Comparison of ENCODE assay signal across 23 mouse cellular contexts in genomic region chr1:151721357-151721983, GRCm38 (mm10). TPM values are rescaled to one million over a fixed set of nuclear protein-coding genes. Genes with fewer than 3 reads are reported as not detected.
A peak's percentile ranks its signal among the peaks of the same experiment; 100 is the strongest.
DNase-seq lines count a peak whose midpoint lies in the region; ATAC-seq and TF ChIP-seq lines count a peak whose summit lies in the region.
"Had no signal": no experiment of that assay in that cellular context is flagged by ENCODE, and none has a peak within 500 bp of the region (broad histone marks: within the 10 kb centered on the region; RNA-seq: fewer than 3 reads in every experiment).

No protein-coding gene starts in this region.

- 49% methylated on average over 10 of the region's 10 CpGs for WGBS in hindbrain, postnatal 0 days
- 87% methylated on average over 10 of the region's 10 CpGs for WGBS in hindbrain, embryonic 11.5 days
- WGBS in midbrain, embryonic 14.5 days = 76% methylated on average over 10 of the region's 10 CpGs
- WGBS in midbrain, embryonic 16.5 days = 69% methylated on average over 10 of the region's 10 CpGs
- WGBS in heart, embryonic 10.5 days = 81% methylated on average over 10 of the region's 10 CpGs

- H3K4me2 ChIP-seq in hindbrain, postnatal 0 days (ENCODE audit: low read depth, low read length) = no peak overlapping the region
- no peak overlapping the region for H3K4me2 ChIP-seq in hindbrain, embryonic 11.5 days (replicated peaks; ENCODE audit: low read depth, low read length)
- H3K4me2 ChIP-seq in midbrain, embryonic 14.5 days (ENCODE audit: low read length) = no peak overlapping the region
- H3K4me2 ChIP-seq in midbrain, embryonic 16.5 days (ENCODE audit: low read length) = no peak overlapping the region
- H3K4me2 ChIP-seq: heart, embryonic 11.5 days; hindbrain, embryonic 14.5 days; kidney, embryonic 15.5 days; neural tube, embryonic 13.5 days; stomach, embryonic 15.5 days had no signal

- H3K4me1 ChIP-seq in hindbrain, postnatal 0 days (ENCODE audit: insufficient read depth, low read length) = no peaks in the 10 kb centered on the region
- no peaks in the 10 kb centered on the region for H3K4me1 ChIP-seq in hindbrain, embryonic 11.5 days (replicated peaks; ENCODE audit: control insufficient read depth, insufficient read depth, low read length)
- peaks cover 3% of the 10 kb centered on the region; the same call in 1 of the 2 replicates for H3K4me1 ChIP-seq in midbrain, embryonic 14.5 days (ENCODE audit: control insufficient read depth, insufficient read depth, low read length)
- H3K4me1 ChIP-seq in midbrain, embryonic 16.5 days (ENCODE audit: control insufficient read depth, insufficient read depth, low read length) = no peaks in the 10 kb centered on the region
- peaks cover 2% of the 10 kb centered on the region; the same call in 1 of the 2 replicates for H3K4me1 ChIP-seq in heart, embryonic 10.5 days
- H3K4me1 ChIP-seq: stomach, embryonic 15.5 days had no signal

- no peaks in the 10 kb centered on the region for H3K36me3 ChIP-seq in hindbrain, postnatal 0 days (ENCODE audit: insufficient read depth, low read length)
- H3K36me3 ChIP-seq in hindbrain, embryonic 11.5 days (ENCODE audit: control insufficient read depth, insufficient read depth, low read length) = no peaks in the 10 kb centered on the region
- H3K36me3 ChIP-seq in midbrain, embryonic 14.5 days (ENCODE audit: control insufficient read depth, insufficient read depth, low read length) = no peaks in the 10 kb centered on the region
- no peaks in the 10 kb centered on the region for H3K36me3 ChIP-seq in midbrain, embryonic 16.5 days (ENCODE audit: control insufficient read depth, insufficient read depth, low read length)
- H3K36me3 ChIP-seq in heart, embryonic 10.5 days = no peaks in the 10 kb centered on the region
- H3K36me3 ChIP-seq: kidney, embryonic 15.5 days; neural tube, embryonic 13.5 days; stomach, embryonic 15.5 days had no signal

- H3K9me3 ChIP-seq in hindbrain, postnatal 0 days (ENCODE audit: low read length) = no peaks in the 10 kb centered on the region
- no peaks in the 10 kb centered on the region for H3K9me3 ChIP-seq in hindbrain, embryonic 11.5 days (ENCODE audit: control insufficient read depth, low read length)
- H3K9me3 ChIP-seq in midbrain, embryonic 14.5 days (ENCODE audit: control insufficient read depth, low read length) = no peaks in the 10 kb centered on the region
- no peaks in the 10 kb centered on the region for H3K9me3 ChIP-seq in midbrain, embryonic 16.5 days (replicated peaks; ENCODE audit: control insufficient read depth, low read length, poor library complexity, severe bottlenecking)
- no peaks in the 10 kb centered on the region for H3K9me3 ChIP-seq in heart, embryonic 10.5 days
- H3K9me3 ChIP-seq: kidney, embryonic 15.5 days; megakaryocyte, embryonic 14.5 days; neural tube, embryonic 13.5 days; stomach, embryonic 15.5 days had no signal

- H3K27me3 ChIP-seq in hindbrain, postnatal 0 days (ENCODE audit: insufficient read depth, low read length) = no peaks in the 10 kb centered on the region
- no peaks in the 10 kb centered on the region for H3K27me3 ChIP-seq in hindbrain, embryonic 11.5 days (ENCODE audit: control insufficient read depth, insufficient read depth, low read length)
- no peaks in the 10 kb centered on the region for H3K27me3 ChIP-seq in midbrain, embryonic 14.5 days (ENCODE audit: control insufficient read depth, insufficient read depth, low read length)
- H3K27me3 ChIP-seq in midbrain, embryonic 16.5 days (ENCODE audit: control insufficient read depth, insufficient read depth, low read depth, low read length) = no peaks in the 10 kb centered on the region
- H3K27me3 ChIP-seq in heart, embryonic 10.5 days (ENCODE audit: insufficient read depth, poor library complexity, severe bottlenecking) = no peaks in the 10 kb centered on the region
- H3K27me3 ChIP-seq: kidney, embryonic 15.5 days; neural tube, embryonic 13.5 days; stomach, embryonic 15.5 days had no signal

- no peak overlapping the region for H3K4me3 ChIP-seq in hindbrain, postnatal 0 days (ENCODE audit: low read length)
- H3K4me3 ChIP-seq in hindbrain, embryonic 11.5 days (ENCODE audit: low read depth, low read length) = no peak overlapping the region
- no peak overlapping the region for H3K4me3 ChIP-seq in midbrain, embryonic 14.5 days (replicated peaks; ENCODE audit: low read depth, low read length)
- no peak overlapping the region for H3K4me3 ChIP-seq in midbrain, embryonic 16.5 days (ENCODE audit: low read depth, low read length)
- no peak overlapping the region for H3K4me3 ChIP-seq in heart, embryonic 10.5 days
- H3K4me3 ChIP-seq: erythroblast, embryonic 14.5 days; kidney, embryonic 15.5 days; megakaryocyte, embryonic 14.5 days; neural tube, embryonic 13.5 days; stomach, embryonic 15.5 days had no signal

- no peak for ATAC-seq in hindbrain, postnatal 0 days
- ATAC-seq in hindbrain, embryonic 11.5 days (ENCODE audit: low FRiP score) = no peak
- no peak for ATAC-seq in midbrain, embryonic 14.5 days (ENCODE audit: low FRiP score, low TSS enrichment)
- ATAC-seq in midbrain, embryonic 16.5 days = no peak
- ATAC-seq: intestine, embryonic 16.5 days had no signal

- no peak overlapping the region for H3K27ac ChIP-seq in hindbrain, postnatal 0 days
- no peak overlapping the region for H3K27ac ChIP-seq in hindbrain, embryonic 11.5 days (ENCODE audit: low read depth, low read length)
- H3K27ac ChIP-seq in midbrain, embryonic 14.5 days (replicated peaks; ENCODE audit: low read depth, low read length) = no peak overlapping the region
- no peak overlapping the region for H3K27ac ChIP-seq in midbrain, embryonic 16.5 days (ENCODE audit: low read length)
- H3K27ac ChIP-seq in heart, embryonic 10.5 days = no peak overlapping the region
- H3K27ac ChIP-seq: hindbrain, embryonic 14.5 days; kidney, embryonic 15.5 days; liver, embryonic 14.5 days; neural tube, embryonic 13.5 days; stomach, embryonic 15.5 days had no signal

- no peak for TF ChIP-seq CTCF in hindbrain, postnatal 0 days (IDR thresholded peaks at IDR 0.05; ENCODE audit: low read depth)

- DNase-seq in adrenal gland, adult 2 months = peak; percentile 59
- DNase-seq in adrenal gland, adult 18-20 months (ENCODE audit: low spot score in 2 of 2) = no peak
- peak; percentile 25 for DNase-seq in hindbrain, postnatal 0 days (ENCODE audit: low spot score)
- no peak for DNase-seq in hindbrain, embryonic 11.5 days (ENCODE audit: low spot score)
- peak; percentile 6 for DNase-seq in midbrain, embryonic 14.5 days
- DNase-seq in heart, embryonic 10.5 days (ENCODE audit: low spot score) = no peak
- no peak for DNase-seq in gastrocnemius, postnatal 25 days
- DNase-seq: cerebellum, adult 18-20 months; gastrocnemius, postnatal 36 days; heart, postnatal 14 days; layer of hippocampus, postnatal 36 days; left cerebral cortex, postnatal 4 days; right cerebral cortex, postnatal 14 days had no signal

- H3K9ac ChIP-seq in hindbrain, postnatal 0 days (replicated peaks; ENCODE audit: low read length) = no peak overlapping the region
- no peak overlapping the region for H3K9ac ChIP-seq in hindbrain, embryonic 11.5 days (ENCODE audit: low read depth, low read length)
- H3K9ac ChIP-seq in midbrain, embryonic 14.5 days (replicated peaks; ENCODE audit: low read length) = no peak overlapping the region
- H3K9ac ChIP-seq in midbrain, embryonic 16.5 days (ENCODE audit: low read depth, low read length) = no peak overlapping the region
- H3K9ac ChIP-seq: hindbrain, embryonic 14.5 days; kidney, embryonic 15.5 days; liver, embryonic 14.5 days; neural tube, embryonic 13.5 days; stomach, embryonic 15.5 days had no signal

RNA-seq across cellular contexts. Expression of gene Edem3, which starts 33.7 kb away (rescaled TPM):
- total RNA-seq in adrenal gland, adult 2 months (2021) = 100 to 1,000 TPM in 1 of 2 experiments, 10 to 100 TPM in 1; 77.7 to 112 TPM
- 12.7 and 17.0 TPM in 2 replicates for polyA plus RNA-seq in adrenal gland, adult 2 months (2012; rRNA removed)
- total RNA-seq in adrenal gland, adult 18-20 months (2021) = 100 to 1,000 TPM in 1 of 2 experiments, 10 to 100 TPM in 1; 57.6 to 146 TPM
- 28.4 and 35.5 TPM in 2 replicates for total RNA-seq in hindbrain, postnatal 0 days (2014; rRNA removed)
- 10.1 and 10.8 TPM in 2 replicates for polyA plus RNA-seq in hindbrain, postnatal 0 days (2015; fragmentation: Nextera tagmentation; extraction: Ambion mirVana)
- polyA plus RNA-seq in hindbrain, embryonic 11.5 days (2014; fragmentation: Nextera tagmentation; extraction: Ambion mirVana) = 21.2 and 25.1 TPM in 2 replicates
- 20.8 and 31.0 TPM in 2 replicates for polyA plus RNA-seq in midbrain, embryonic 14.5 days (2014; fragmentation: Nextera tagmentation; extraction: Ambion mirVana)
- 22.4 and 27.1 TPM in 2 replicates for polyA plus RNA-seq in midbrain, embryonic 16.5 days (2015; fragmentation: Nextera tagmentation; extraction: Ambion mirVana)
- polyA plus RNA-seq in heart, embryonic 10.5 days (2016; fragmentation: Nextera tagmentation; extraction: Ambion mirVana) = 15.0 and 20.3 TPM in 2 replicates
- total RNA-seq in gastrocnemius, postnatal 25 days (2021) = 10 to 100 TPM; 19.7 to 21.1 TPM

Comparison
In these comparisons a context has a peak if more than half of its experiments do, and no peak if none do; other contexts are left out.
1. DNase-seq: peak in adrenal gland, adult 2 months (single experiment), hindbrain, postnatal 0 days (single experiment) and midbrain, embryonic 14.5 days (single experiment); none in adrenal gland, adult 18-20 months (0 of 2), hindbrain, embryonic 11.5 days (single experiment), heart, embryonic 10.5 days (single experiment) and gastrocnemius, postnatal 25 days (single experiment).